Mouse (Mus musculus): Measurements from ENCODE around the gene Pex14.

DNA sequence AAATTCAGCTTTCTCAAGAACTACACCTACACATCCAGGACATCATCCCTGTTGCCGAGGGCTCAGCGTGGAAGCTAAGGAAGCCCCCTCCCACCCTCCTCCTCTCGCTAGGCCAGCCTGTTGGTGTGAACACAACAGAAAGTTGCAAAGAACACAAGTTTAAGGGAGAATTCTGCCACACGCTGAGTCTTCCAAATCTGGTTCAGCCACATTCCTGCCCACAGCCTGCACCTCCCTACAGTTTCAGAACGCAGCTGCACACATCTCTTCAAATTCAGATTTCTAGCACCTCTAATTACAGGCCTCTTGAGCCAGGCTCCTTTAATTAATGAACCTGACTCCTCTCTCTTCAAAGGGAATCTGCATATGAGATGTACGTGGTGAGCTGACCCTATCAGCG, 41.4 kb downstream of the Pex14 start:
- TF ChIP-seq CTCF (IDR thresholded peaks at IDR 0.05; ENCODE audit: low read depth) (no peak), EP300 (optimal IDR thresholded peaks at IDR 0.05) (no peak)

All from stomach, postnatal 0 days (tissue).